Mouse (Mus musculus) ZHBTc4 (cell line): ENCODE data around the gene Chrna7.

Source experiments
- DNase-seq: peaks from one replicate; pipeline ENCODE4 v3.0.0-alpha.2; 2011; ENCODE audit warnings: low read depth, low spot score

The Chrna7 gene

GRCm38 (mm10) chr7:63212084-63212723, at the start of gene Chrna7:
Gene Chrna7 (minus strand): TSS chr7:63212569.
- peak; percentile 92 for DNase-seq

- DNase-seq = no peak
Measured at GRCm38 (mm10) chr7:63249404-63249803, 37.0 kb upstream of the Chrna7 start.

GRCm38 (mm10) chr7:63237852-63238516, 25.6 kb upstream of the Chrna7 start:
- no peak for DNase-seq

GRCm38 (mm10) chr7:63225066-63225780, 12.9 kb upstream of the Chrna7 start:
- DNase-seq = peak; percentile 62

- DNase-seq = no peak
Measured at GRCm38 (mm10) chr7:63211641-63212083, 707 bp downstream of the Chrna7 start.

- DNase-seq = peak; percentile 20
Measured at GRCm38 (mm10) chr7:63209501-63209900, 2.9 kb downstream of the Chrna7 start.

GRCm38 (mm10) chr7:63207137-63207536, 5.2 kb downstream of the Chrna7 start:
- no peak for DNase-seq

GRCm38 (mm10) chr7:63195560-63195959, 16.8 kb downstream of the Chrna7 start:
- no peak for DNase-seq

GRCm38 (mm10) chr7:63189647-63190534, 22.5 kb downstream of the Chrna7 start:
- no peak for DNase-seq

GRCm38 (mm10) chr7:63170063-63170787, 42.1 kb downstream of the Chrna7 start:
- DNase-seq = no peak

GRCm38 (mm10) chr7:63164617-63165016, 47.8 kb downstream of the Chrna7 start:
- no peak for DNase-seq

GRCm38 (mm10) chr7:63162272-63162864, 50.0 kb downstream of the Chrna7 start:
- DNase-seq = no peak

- no peak for DNase-seq
Measured at GRCm38 (mm10) chr7:63153239-63153638, 59.1 kb downstream of the Chrna7 start.

GRCm38 (mm10) chr7:63148740-63149139, 63.6 kb downstream of the Chrna7 start:
- no peak for DNase-seq

GRCm38 (mm10) chr7:63148321-63148720, 64.0 kb downstream of the Chrna7 start:
- no peak for DNase-seq

GRCm38 (mm10) chr7:63122547-63122946, 89.8 kb downstream of the Chrna7 start:
- no peak for DNase-seq

- no peak for DNase-seq
Measured at GRCm38 (mm10) chr7:63113671-63114070, 98.7 kb downstream of the Chrna7 start.

- DNase-seq = no peak
Measured at GRCm38 (mm10) chr7:63113252-63113651, 99.1 kb downstream of the Chrna7 start.

GRCm38 (mm10) chr7:63109348-63109747, 103.0 kb downstream of the Chrna7 start:
- no peak for DNase-seq

- DNase-seq = no peak
Measured at GRCm38 (mm10) chr7:63085954-63086353, 126.4 kb downstream of the Chrna7 start.
